Mouse (Mus musculus) liver, embryonic 16.5 days (tissue): ENCODE measurements around the gene Lrrc10. TPM values are rescaled to one million over a fixed set of nuclear protein-coding genes. Genes with fewer than 3 reads are reported as not detected.

Experiments
- ATAC-seq: fragments of 200-750 bp; cut with Nextera tagmentation; 2 replicates; pipeline ENCODE4 v1.8.0; 2017; ENCODE audit warnings: low read depth, mild to moderate bottlenecking, moderate number of reproducible peaks, moderate library complexity
- H3K27ac ChIP-seq: fragments of 300-500 bp; sonication (generic); 2 replicates; pipeline ENCODE4 v1.5.1; 2014; ENCODE audit warnings: mild to moderate bottlenecking, low read length
- H3K27me3 ChIP-seq: fragments of 300-500 bp; sonication (generic); 2 replicates; pipeline ENCODE4 v1.6.1; 2014; ENCODE audit warnings: low read depth, low read length, mixed read lengths; ENCODE audit not compliant: control insufficient read depth, insufficient read depth
- H3K36me3 ChIP-seq: fragments of 300-500 bp; sonication (generic); 2 replicates; pipeline ENCODE4 v1.6.1; 2014; ENCODE audit warnings: mild to moderate bottlenecking; ENCODE audit not compliant: control insufficient read depth, insufficient read depth
- H3K4me1 ChIP-seq: fragments of 300-500 bp; sonication (generic); 2 replicates; pipeline ENCODE4 v1.6.1; 2014; ENCODE audit warnings: low read depth, low read length, mixed read lengths; ENCODE audit not compliant: control insufficient read depth
- H3K4me2 ChIP-seq: fragments of 300-500 bp; sonication (generic); 2 replicates; pipeline ENCODE4 v1.6.1; 2014; ENCODE audit warnings: low read depth, low read length, mixed read lengths
- H3K4me3 ChIP-seq: fragments of 300-500 bp; sonication (generic); 2 replicates; pipeline ENCODE4 v1.5.1; 2014; ENCODE audit warnings: low read depth, mild to moderate bottlenecking, low read length
- H3K9ac ChIP-seq: fragments of 300-500 bp; sonication (generic); 2 replicates; pipeline ENCODE4 v1.6.1; 2014; ENCODE audit warnings: low read depth, low read length
- H3K9me3 ChIP-seq: fragments of 300-500 bp; sonication (generic); replicated peaks from 2 replicates; pipeline ENCODE4 v1.6.1; 2016; ENCODE audit warnings: low read length; ENCODE audit not compliant: control insufficient read depth
- WGBS: fragments of 180-500 bp; shearing (Covaris S2); extraction: QIAGEN DNeasy Blood & Tissue Kit; methylation state at CpG from one replicate; pipeline ENCODE4 v1.1.7; 2014; ENCODE audit not compliant: insufficient replicate concordance; 5-methylcytosine and 5-hydroxymethylcytosine counted together
- polyA plus RNA-seq: library from polyadenylated mRNA; unstranded; fragments of >200 nt; fragmentation: Nextera tagmentation; extraction: Ambion mirVana; gene quantifications from 2 replicates; pipeline ENCODE4 v1.2.1, GENCODE M21; 2015

The Lrrc10 gene
- polyA plus RNA-seq, 1 experiment from 2014 or later: not detected

DNA sequence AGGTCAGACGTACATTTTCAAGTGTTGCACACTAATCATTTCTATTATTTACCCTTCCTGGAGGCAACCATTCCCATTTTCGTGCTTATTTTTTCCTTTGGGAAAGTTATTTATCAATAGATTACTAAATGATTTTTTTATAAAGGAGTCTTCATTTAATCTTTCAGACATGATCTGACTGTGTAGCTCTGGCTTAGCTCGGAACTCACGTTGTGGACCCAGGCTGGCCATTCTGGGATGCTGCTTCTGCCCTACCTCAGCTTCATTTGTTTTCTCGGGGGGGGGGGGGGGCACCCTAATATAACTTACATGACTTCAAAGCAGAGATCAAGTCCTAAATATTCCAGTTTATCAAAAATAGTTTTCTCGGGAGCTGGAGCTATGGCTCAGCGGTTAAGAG, 18.9 kb downstream of the Lrrc10 start:
- peak overlapping the region; percentile 86 for H3K4me3 ChIP-seq
- no peaks in the 10 kb centered on the region for H3K27me3 ChIP-seq
- H3K9me3 ChIP-seq: no peaks in the 10 kb centered on the region
- H3K4me1 ChIP-seq: peaks cover 4% of the 10 kb centered on the region; the same call in 1 of the 2 replicates
- peaks cover 26% of the 10 kb centered on the region for H3K36me3 ChIP-seq
- no peak for ATAC-seq
- H3K27ac ChIP-seq: no peak overlapping the region
- H3K9ac ChIP-seq: peak overlapping the region; percentile 19; the same call in 1 of the 2 replicates
- WGBS: 7% methylated on average over 7 of the region's 7 CpGs
- H3K4me2 ChIP-seq: peak overlapping the region; percentile 62

- Histone ChIP-seq H3K27me3 (no peaks in the 10 kb centered on the region), H3K4me3 (no peak overlapping the region), H3K9me3 (no peaks in the 10 kb centered on the region), H3K9ac (no peak overlapping the region), H3K36me3 (peaks cover 19% of the 10 kb centered on the region), H3K27ac (no peak overlapping the region), H3K4me2 (no peak overlapping the region), H3K4me1 (no peaks in the 10 kb centered on the region)
- ATAC-seq: no peak
- WGBS: 86% methylated on average over 3 of the region's 3 CpGs
These were observed 24.0 kb downstream of the Lrrc10 start for GRCm38 (mm10) chr10:117069109-117069508.

DNA sequence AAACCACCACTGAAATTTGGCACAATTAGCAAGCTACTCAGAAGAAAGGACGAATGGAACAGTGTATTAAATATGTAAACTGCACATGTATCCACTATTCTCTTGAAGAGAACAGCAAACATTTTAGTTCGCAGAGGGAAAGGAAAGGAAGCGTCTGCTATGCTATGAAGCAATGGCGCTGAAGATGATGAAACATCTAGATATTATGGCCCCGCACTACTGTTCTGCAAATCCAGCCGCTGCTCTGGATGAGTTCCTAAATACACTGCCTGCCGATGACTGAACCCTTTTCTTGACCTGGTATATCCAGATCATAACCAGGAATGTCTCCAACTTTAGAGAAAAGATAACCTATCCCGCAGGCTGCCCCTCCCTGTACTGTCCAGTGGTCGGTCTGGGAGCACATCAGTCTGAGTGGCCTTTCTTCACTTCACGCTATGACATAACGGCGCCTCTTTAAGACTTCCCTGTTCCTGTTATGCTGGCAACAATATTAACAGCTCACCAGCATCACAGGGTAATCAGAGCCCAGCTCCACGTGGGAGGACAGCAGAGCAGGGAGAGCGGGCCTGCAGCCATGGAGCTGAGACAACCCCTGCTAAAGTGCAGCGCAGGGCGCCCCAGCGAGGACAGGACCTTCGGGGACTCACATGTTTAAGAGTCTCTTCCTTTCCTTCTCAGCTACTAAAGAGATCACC, 27.2 kb downstream of the Lrrc10 start:
- WGBS: 85% methylated on average over 18 of the region's 18 CpGs
- no peaks in the 10 kb centered on the region for H3K9me3 ChIP-seq
- H3K4me1 ChIP-seq: no peaks in the 10 kb centered on the region
- H3K27me3 ChIP-seq: no peaks in the 10 kb centered on the region
- H3K4me2 ChIP-seq: no peak overlapping the region
- H3K4me3 ChIP-seq: no peak overlapping the region
- no peak overlapping the region for H3K27ac ChIP-seq
- no peak overlapping the region for H3K9ac ChIP-seq
- H3K36me3 ChIP-seq: peaks cover 37% of the 10 kb centered on the region
- no peak for ATAC-seq

GRCm38 (mm10) chr10:117073176-117073575, 28.0 kb downstream of the Lrrc10 start:
- no peaks in the 10 kb centered on the region for H3K9me3 ChIP-seq
- ATAC-seq: no peak
- no peaks in the 10 kb centered on the region for H3K4me1 ChIP-seq
- H3K9ac ChIP-seq: no peak overlapping the region
- H3K27me3 ChIP-seq: no peaks in the 10 kb centered on the region
- H3K27ac ChIP-seq: no peak overlapping the region
- WGBS: 75% methylated on average over 7 of the region's 7 CpGs
- no peak overlapping the region for H3K4me2 ChIP-seq
- peaks cover 37% of the 10 kb centered on the region for H3K36me3 ChIP-seq
- no peak overlapping the region for H3K4me3 ChIP-seq

DNA sequence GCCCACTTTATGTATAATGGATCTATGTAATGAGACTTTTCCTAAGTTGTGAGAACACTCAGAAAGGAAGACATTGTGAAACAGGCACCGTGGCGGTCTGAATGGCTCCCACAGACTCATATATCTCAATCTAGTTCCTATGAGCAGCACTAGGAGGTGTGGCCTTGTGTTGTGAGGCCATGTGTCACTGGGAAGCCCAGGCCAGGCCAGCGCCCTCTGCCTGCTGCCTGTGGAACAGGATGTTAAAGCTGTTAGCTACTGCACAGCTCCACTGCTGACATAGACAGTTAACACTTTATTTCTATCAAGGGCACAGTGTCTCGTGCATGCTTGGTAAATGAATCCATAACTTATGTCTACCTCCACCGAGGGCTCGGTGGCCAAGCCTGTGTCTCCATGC, 33.1 kb downstream of the Lrrc10 start:
- no peaks in the 10 kb centered on the region for H3K27me3 ChIP-seq
- H3K4me3 ChIP-seq: no peak overlapping the region
- no peak overlapping the region for H3K27ac ChIP-seq
- ATAC-seq: peak; percentile 57; the same call in 1 of the 2 replicates
- H3K4me2 ChIP-seq: no peak overlapping the region
- 62% methylated on average over 6 of the region's 6 CpGs for WGBS
- no peak overlapping the region for H3K9ac ChIP-seq
- H3K36me3 ChIP-seq: peaks cover 45% of the 10 kb centered on the region
- peaks cover 7% of the 10 kb centered on the region for H3K4me1 ChIP-seq
- H3K9me3 ChIP-seq: no peaks in the 10 kb centered on the region

DNA sequence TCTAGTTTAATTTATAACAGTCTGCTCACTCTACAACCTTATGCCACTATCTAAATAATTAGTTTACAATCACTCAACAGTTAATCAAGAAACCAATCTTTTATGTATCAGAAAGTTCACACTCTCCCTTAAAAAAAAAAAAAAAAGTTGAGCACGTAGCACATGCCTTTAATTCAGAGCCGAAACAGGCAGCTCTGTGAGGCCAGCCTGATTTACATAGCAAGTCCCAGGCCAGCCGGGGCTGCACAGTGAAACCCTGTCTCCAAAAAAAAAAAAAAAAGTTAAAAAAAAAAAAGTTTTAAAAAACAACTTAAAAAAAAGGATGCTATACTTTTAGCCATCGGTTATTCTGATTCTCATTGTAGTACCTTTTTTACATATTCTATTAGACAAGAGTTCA, 36.2 kb downstream of the Lrrc10 start:
- Histone ChIP-seq H3K27ac (no peak overlapping the region), H3K4me2 (no peak overlapping the region), H3K27me3 (no peaks in the 10 kb centered on the region), H3K4me1 (peaks cover 7% of the 10 kb centered on the region), H3K9ac (no peak overlapping the region), H3K36me3 (peaks cover 49% of the 10 kb centered on the region), H3K9me3 (no peaks in the 10 kb centered on the region), H3K4me3 (no peak overlapping the region)
- no peak for ATAC-seq
- WGBS: 81% methylated on average over 4 of the region's 4 CpGs

GRCm38 (mm10) chr10:117081914-117082359, 36.8 kb downstream of the Lrrc10 start:
- Histone ChIP-seq H3K4me3 (no peak overlapping the region), H3K36me3 (peaks cover 43% of the 10 kb centered on the region), H3K4me2 (no peak overlapping the region), H3K27me3 (no peaks in the 10 kb centered on the region), H3K27ac (no peak overlapping the region), H3K9ac (no peak overlapping the region), H3K9me3 (no peaks in the 10 kb centered on the region), H3K4me1 (peaks cover 7% of the 10 kb centered on the region)
- peak; percentile 62 for ATAC-seq
- 82% methylated on average over 2 of the region's 2 CpGs for WGBS

GRCm38 (mm10) chr10:117089628-117090027, 44.5 kb downstream of the Lrrc10 start:
- Histone ChIP-seq H3K9ac (no peak overlapping the region), H3K9me3 (no peaks in the 10 kb centered on the region), H3K4me2 (no peak overlapping the region), H3K27ac (no peak overlapping the region), H3K4me1 (no peaks in the 10 kb centered on the region), H3K27me3 (no peaks in the 10 kb centered on the region), H3K4me3 (no peak overlapping the region), H3K36me3 (peaks cover 17% of the 10 kb centered on the region)
- ATAC-seq: no peak
- WGBS: 65% methylated on average over 4 of the region's 4 CpGs

- H3K27me3 ChIP-seq: no peaks in the 10 kb centered on the region
- no peaks in the 10 kb centered on the region for H3K9me3 ChIP-seq
- no peak overlapping the region for H3K4me2 ChIP-seq
- H3K36me3 ChIP-seq: peaks cover 7% of the 10 kb centered on the region; the same call in 1 of the 2 replicates
- no peak overlapping the region for H3K4me3 ChIP-seq
- 78% methylated on average over 15 of the region's 15 CpGs for WGBS
- H3K9ac ChIP-seq: no peak overlapping the region
- ATAC-seq: no peak
- peaks cover 19% of the 10 kb centered on the region for H3K4me1 ChIP-seq
- no peak overlapping the region for H3K27ac ChIP-seq
These were observed 49.6 kb downstream of the Lrrc10 start for GRCm38 (mm10) chr10:117094504-117095329.
